Mouse (Mus musculus) ES-E14 (cell line): ENCODE data around the gene Tmem100. TPM values are rescaled to one million over a fixed set of nuclear protein-coding genes. Genes with fewer than 3 reads are reported as not detected.

Experiments used
- DNase-seq: peaks from one replicate; pipeline ENCODE4 v3.0.0-alpha.2; 2013; ENCODE audit warnings: low read depth, low spot score
- H3K27ac ChIP-seq: 2 replicates; pipeline ENCODE4 v1.5.1; 2012; ENCODE audit warnings: low read depth, mild to moderate bottlenecking, low read length, moderate library complexity, mixed read lengths; ENCODE audit not compliant: poor library complexity, insufficient read depth, severe bottlenecking
- H3K36me3 ChIP-seq: 2 replicates; pipeline ENCODE4 v1.6.1; 2012; ENCODE audit warnings: mild to moderate bottlenecking, low read length, moderate library complexity, mixed read lengths; ENCODE audit not compliant: control insufficient read depth, poor library complexity, insufficient read depth, severe bottlenecking
- H3K4me1 ChIP-seq, 2 experiments: fragments of 150-350 bp in 1 of 2; sonication (generic) in 1 of 2; 2 replicates each; pipeline ENCODE4 v1.6.1; 2012; ENCODE audit warnings: low read length in 2 of 2, mild to moderate bottlenecking in 1 of 2, mixed read lengths in 1 of 2; ENCODE audit not compliant: control insufficient read depth in 2 of 2, insufficient read depth in 2 of 2, poor library complexity in 1 of 2
- H3K4me3 ChIP-seq, 2 experiments: fragments of 150-350 bp in 1 of 2; sonication (generic) in 1 of 2; 2 replicates each; pipeline ENCODE4 v1.5.1; 2012; ENCODE audit warnings: low read length in 2 of 2, low read depth in 1 of 2, mild to moderate bottlenecking in 1 of 2, mixed read lengths in 1 of 2; ENCODE audit not compliant: insufficient read depth in 1 of 2, poor library complexity in 1 of 2, severe bottlenecking in 1 of 2
- H3K9ac ChIP-seq: 2 replicates; pipeline ENCODE4 v1.6.1; 2012; ENCODE audit warnings: low read depth, mild to moderate bottlenecking, low read length, mixed read lengths; ENCODE audit not compliant: poor library complexity, insufficient read depth, severe bottlenecking
- H3K9me3 ChIP-seq: fragments of 150-350 bp; sonication (generic); 2 replicates; pipeline ENCODE4 v1.6.1; 2012; ENCODE audit warnings: low read depth, mild to moderate bottlenecking, low read length; ENCODE audit not compliant: control insufficient read depth, insufficient read depth
- CHD2 ChIP-seq: IDR thresholded peaks from 2 replicates; pipeline ENCODE4 v1.6.1; 2014; ENCODE audit warnings: mild to moderate bottlenecking, low read depth, low read length, inconsistent platforms
- HCFC1 ChIP-seq: IDR thresholded peaks from 2 replicates; pipeline ENCODE4 v1.6.1; 2012; ENCODE audit warnings: low read length, inconsistent platforms, borderline replicate concordance; ENCODE audit not compliant: insufficient read depth
- MAFK ChIP-seq: IDR thresholded peaks from 2 replicates; pipeline ENCODE4 v1.6.1; 2014; ENCODE audit warnings: mild to moderate bottlenecking, low read depth, low read length, inconsistent platforms; ENCODE audit not compliant: insufficient read depth
- ZC3H11A ChIP-seq: IDR thresholded peaks from 2 replicates; pipeline ENCODE4 v1.6.1; 2012; ENCODE audit warnings: low read depth, mild to moderate bottlenecking, inconsistent platforms, low read length, borderline replicate concordance
- ZNF384 ChIP-seq: IDR thresholded peaks from 2 replicates; pipeline ENCODE4 v1.6.1; 2012; ENCODE audit warnings: low read depth, low read length, inconsistent platforms
- in situ Hi-C, 2 experiments: fragments of 600-800 bp; cut with MboI; formaldehyde crosslinking; loops; one replicate each; pipeline ENCODE4 v1.15.1; 2025; ENCODE audit warnings: low sequenced_read_pairs in 2 of 2, inconsistent platforms in 1 of 2; ENCODE audit not compliant: unreplicated experiment in 2 of 2
- total RNA-seq: library from RNA; depleted of rRNA; stranded (reverse); fragments of 300-350 nt; gene quantifications from 2 replicates; pipeline ENCODE4 v1.2.3, GENCODE M21; 2012; rRNA removed

The Tmem100 gene
- 0.11 and 0.18 TPM in 2 replicates for total RNA-seq

DNA sequence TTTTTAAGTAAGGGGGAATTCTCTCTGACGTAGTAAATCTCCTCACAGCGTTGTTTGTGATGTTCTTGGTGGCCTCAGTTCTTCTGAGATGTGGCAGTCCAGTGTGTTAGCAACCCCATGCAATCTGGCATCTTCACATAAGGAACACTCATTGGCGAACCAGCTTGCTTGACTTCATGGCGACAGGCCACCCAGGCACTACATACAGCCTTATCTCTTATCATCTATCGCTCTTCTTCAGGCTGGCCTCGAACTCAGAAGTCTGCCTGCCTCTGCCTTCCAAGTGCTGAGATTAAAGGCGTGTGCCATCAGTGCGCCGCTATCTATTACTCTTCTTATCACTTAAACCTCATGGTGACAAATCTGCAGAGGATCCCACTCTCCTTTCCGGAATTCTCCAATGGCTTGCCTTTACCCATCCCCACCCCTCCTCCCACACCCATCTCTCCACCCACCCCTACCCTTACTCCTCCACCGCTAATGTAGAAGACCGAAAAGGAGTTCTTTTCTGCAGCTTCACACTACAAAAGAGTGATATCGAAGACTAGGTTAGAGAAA is at the start of gene Tmem100:
TSS of gene Tmem100 (plus strand) at position 508 of the 558 bp plus-strand sequence.
- H3K4me1 ChIP-seq, result no peaks in the 10 kb centered on the region
- no peak within 1 kb of the TSS for H3K27ac ChIP-seq
- TF ChIP-seq HCFC1 (no peak), CHD2 (no peak)
- H3K9ac ChIP-seq, result no peak within 1 kb of the TSS
- no peaks in the 10 kb centered on the region for H3K36me3 ChIP-seq
- in situ Hi-C loops, result no loop called here
- 0 out of 4 replicates have a peak within 1 kb of the TSS, but pooled peaks of 1 of the 2 experiments have one; percentile 11 for H3K4me3 ChIP-seq
- DNase-seq, result no peak
- no peaks in the 10 kb centered on the region for H3K9me3 ChIP-seq

DNA sequence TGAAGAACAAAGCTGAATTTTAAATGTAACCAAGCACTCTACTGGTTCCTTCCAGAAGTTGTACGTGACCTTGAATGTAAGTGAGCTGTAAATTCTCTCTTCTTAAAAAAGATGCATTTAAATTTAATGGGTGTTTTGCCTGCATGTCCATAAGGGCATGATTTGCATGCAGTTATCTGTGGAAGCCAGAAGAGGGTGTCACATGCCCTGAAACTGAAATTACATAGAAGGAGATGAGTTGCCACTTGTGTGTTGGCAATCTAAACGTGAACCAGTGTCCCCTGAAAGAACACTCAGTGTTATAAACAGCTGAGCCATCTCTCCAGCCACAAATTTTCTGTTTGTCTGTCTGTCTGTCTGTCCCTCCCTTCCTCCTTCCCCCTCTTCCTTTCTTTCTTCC is 47.2 kb upstream of the Tmem100 start:
- no peak for DNase-seq
- H3K4me3 ChIP-seq, result no peak overlapping the region
- H3K36me3 ChIP-seq, result no peaks in the 10 kb centered on the region
- H3K9me3 ChIP-seq, result no peaks in the 10 kb centered on the region
- peaks cover 0 to 2% of the 10 kb centered on the region in 2 experiments; a peak in 1 of 4 replicates for H3K4me1 ChIP-seq
- no peak for TF ChIP-seq ZC3H11A
- TF ChIP-seq HCFC1, result no peak
- no peak for TF ChIP-seq ZNF384
- no peak for TF ChIP-seq CHD2
- TF ChIP-seq MAFK, result no peak
- no peak overlapping the region for H3K9ac ChIP-seq
- no peak overlapping the region for H3K27ac ChIP-seq
- in situ Hi-C loops, result loop anchor here in 1 of 2 experiments (25.0 kb wide), 1 partner anchor 179 kb away; no protein-coding TSS in a partner anchor

DNA sequence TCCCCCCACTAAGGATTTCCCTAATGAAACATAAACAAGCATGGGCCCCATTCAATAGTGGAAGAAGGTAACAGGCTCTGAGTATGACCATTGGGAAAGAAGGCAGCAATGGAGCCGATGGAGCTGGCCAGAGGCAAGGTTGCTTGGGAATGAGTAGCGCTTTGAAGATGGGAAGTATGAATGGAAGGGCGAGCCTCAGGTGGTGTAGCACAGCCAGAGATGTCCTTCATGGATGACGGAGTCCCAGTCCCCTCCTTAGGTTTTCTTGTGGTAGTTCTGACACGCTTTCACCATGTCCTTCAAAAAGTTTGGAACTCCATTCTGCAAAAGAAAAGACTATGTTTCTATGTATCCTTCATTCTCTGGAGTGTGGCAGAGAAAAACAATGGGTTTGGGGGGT is 45.7 kb upstream of the Tmem100 start:
- in situ Hi-C loops, result loop anchor here in 1 of 2 experiments (25.0 kb wide), 1 partner anchor 178 kb away; no protein-coding TSS in a partner anchor
- no peak for DNase-seq
- no peak overlapping the region for H3K9ac ChIP-seq

DNA sequence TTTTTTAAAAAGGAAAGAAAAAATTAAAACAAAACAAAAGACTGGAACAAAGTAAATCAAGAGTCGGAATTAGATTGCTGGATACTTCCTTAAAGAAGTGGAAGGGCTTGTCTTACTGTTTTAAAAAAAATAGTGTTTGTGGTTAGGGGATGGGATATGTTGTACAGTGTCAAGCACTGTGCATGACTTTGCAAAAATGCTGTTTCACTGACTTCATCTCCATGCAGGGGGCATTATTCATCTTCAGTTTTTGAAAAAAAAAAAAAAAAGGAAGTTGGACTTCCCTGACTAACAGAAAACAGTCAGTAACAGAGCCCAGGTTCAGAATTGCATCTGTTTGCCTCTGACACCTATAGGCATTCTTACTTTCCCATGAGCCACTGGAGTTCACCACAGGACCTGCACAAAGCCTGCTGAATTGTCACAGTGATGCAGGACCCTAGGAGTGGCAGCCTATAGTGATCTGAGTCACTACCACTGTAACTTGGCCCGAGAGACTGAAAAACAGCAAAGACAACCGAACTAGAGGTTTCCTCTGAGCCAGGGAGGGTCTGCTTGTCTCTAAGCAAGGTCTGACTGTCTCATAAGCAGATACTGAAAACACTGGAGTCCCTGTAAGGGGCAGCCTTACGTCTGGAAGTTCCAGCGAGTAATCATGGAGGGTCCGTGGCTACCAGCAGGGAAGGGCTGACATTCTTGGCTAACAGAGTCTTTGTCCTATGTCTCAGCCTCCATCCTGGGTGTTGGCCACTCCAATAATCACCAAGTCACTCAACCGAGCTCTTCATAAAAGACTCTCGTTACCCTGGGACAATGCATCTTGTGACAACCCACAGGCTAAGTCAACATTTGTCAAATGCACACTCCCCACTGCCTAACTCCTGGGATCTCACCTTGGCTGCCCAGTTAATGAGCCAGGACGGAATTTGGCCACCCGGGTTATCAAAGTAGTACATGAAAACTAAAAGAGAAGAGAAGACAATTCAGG is 44.7 kb upstream of the Tmem100 start:
- H3K9me3 ChIP-seq, result no peaks in the 10 kb centered on the region
- H3K27ac ChIP-seq, result no peak overlapping the region
- TF ChIP-seq ZNF384 (no peak), CHD2 (no peak), HCFC1 (no peak), ZC3H11A (no peak), MAFK (no peak)
- in situ Hi-C loops, result loop anchor here (5.0 to 25.0 kb wide), 2 partner anchors 177 to 182 kb away; no protein-coding TSS in a partner anchor
- no peak overlapping the region for H3K9ac ChIP-seq
- H3K36me3 ChIP-seq, result no peaks in the 10 kb centered on the region
- no peaks in the 10 kb centered on the region for H3K4me1 ChIP-seq
- no peak for DNase-seq
- H3K4me3 ChIP-seq, result no peak overlapping the region

More for the DNA sequence above, 45.7 kb upstream of the Tmem100 start:
- H3K36me3 ChIP-seq, result no peaks in the 10 kb centered on the region
- no peak overlapping the region for H3K4me3 ChIP-seq
- H3K9me3 ChIP-seq, result no peaks in the 10 kb centered on the region
- no peak for TF ChIP-seq ZNF384
- TF ChIP-seq ZC3H11A, result no peak
- no peaks in the 10 kb centered on the region for H3K4me1 ChIP-seq
- H3K27ac ChIP-seq, result no peak overlapping the region
